Mouse (Mus musculus) MEL (cell line): ENCODE measurements around the gene Rbms3. TPM values are rescaled to one million over a fixed set of nuclear protein-coding genes. Genes with fewer than 3 reads are reported as not detected.

ENCODE experiments used
- DNase-seq: peaks from one replicate; pipeline ENCODE4 v3.0.0; 2011; ENCODE audit warnings: low read depth, low spot score
- H3K27ac ChIP-seq: 2 replicates; pipeline ENCODE4 v1.5.1; 2012; ENCODE audit warnings: low read depth, mild to moderate bottlenecking, control low read depth, low read length, moderate library complexity; ENCODE audit not compliant: control insufficient read depth
- H3K27me3 ChIP-seq, 2 experiments: fragments of 150-350 bp in 1 of 2; sonication (generic) in 1 of 2; 2 replicates each; pipeline ENCODE4 v1.6.1; 2012; ENCODE audit warnings: low read length in 2 of 2, mild to moderate bottlenecking in 2 of 2, improper control_type of control experiment in 1 of 2, moderate library complexity in 1 of 2; ENCODE audit not compliant: insufficient read depth in 2 of 2, control insufficient read depth in 1 of 2
- H3K36me3 ChIP-seq, 2 experiments: 2 replicates each; pipeline ENCODE4 v1.6.1; 2012 to 2014; ENCODE audit warnings: low read length in 2 of 2, improper control_type of control experiment in 1 of 2, inconsistent platforms in 1 of 2, mild to moderate bottlenecking in 1 of 2; ENCODE audit not compliant: insufficient read depth in 2 of 2, control insufficient read depth in 1 of 2
- H3K4me1 ChIP-seq, 2 experiments: fragments of 150-350 bp in 1 of 2; sonication (generic) in 1 of 2; 2 replicates each; pipeline ENCODE4 v1.6.1; 2012; ENCODE audit warnings: low read length in 2 of 2, improper control_type of control experiment in 1 of 2, mild to moderate bottlenecking in 1 of 2; ENCODE audit not compliant: insufficient read depth in 2 of 2, control insufficient read depth in 1 of 2
- H3K4me3 ChIP-seq, 2 experiments: fragments of 150-350 bp in 1 of 2; sonication (generic) in 1 of 2; 2 replicates each; pipeline ENCODE4 v1.5.1; 2012; ENCODE audit warnings: low read depth in 2 of 2, low read length in 2 of 2, mild to moderate bottlenecking in 2 of 2, moderate library complexity in 2 of 2, control low read depth in 1 of 2, improper control_type of control experiment in 1 of 2; ENCODE audit not compliant: control insufficient read depth in 1 of 2, insufficient read depth in 1 of 2
- H3K79me2 ChIP-seq: 2 replicates; pipeline ENCODE4 v1.6.1; 2012; ENCODE audit warnings: mild to moderate bottlenecking, low read length, moderate library complexity; ENCODE audit not compliant: control insufficient read depth, poor library complexity, insufficient read depth
- H3K9ac ChIP-seq: 2 replicates; pipeline ENCODE4 v1.6.1; 2012; ENCODE audit warnings: low read depth, mild to moderate bottlenecking, control low read depth, low read length, moderate library complexity; ENCODE audit not compliant: control insufficient read depth, poor library complexity, severe bottlenecking
- H3K9me3 ChIP-seq: fragments of 150-350 bp; sonication (generic); replicated peaks from 2 replicates; pipeline ENCODE4 v1.6.1; 2012; ENCODE audit warnings: mild to moderate bottlenecking, low read length, improper control_type of control experiment, moderate library complexity; ENCODE audit not compliant: insufficient read depth
- BHLHE40 ChIP-seq: IDR thresholded peaks from 2 replicates; pipeline ENCODE4 v1.6.1; 2012; ENCODE audit warnings: low read depth, mild to moderate bottlenecking, inconsistent platforms, low read length, improper control_type of control experiment, borderline replicate concordance
- CHD1 ChIP-seq: IDR thresholded peaks from 2 replicates; pipeline ENCODE4 v1.6.1; 2012; ENCODE audit warnings: low read depth, mild to moderate bottlenecking, inconsistent platforms, low read length, improper control_type of control experiment
- CHD2 ChIP-seq: IDR thresholded peaks from 2 replicates; pipeline ENCODE4 v1.6.1; 2011; ENCODE audit warnings: low read length, improper control_type of control experiment
- E2F4 ChIP-seq: IDR thresholded peaks from 2 replicates; pipeline ENCODE4 v1.6.1; 2011; ENCODE audit warnings: low read depth, low read length, improper control_type of control experiment, borderline replicate concordance
- GABPA ChIP-seq: IDR thresholded peaks from 2 replicates; pipeline ENCODE4 v1.6.1; 2012; ENCODE audit warnings: low read depth, mild to moderate bottlenecking, inconsistent platforms, low read length, improper control_type of control experiment, moderate library complexity
- KAT2A ChIP-seq: conservative IDR thresholded peaks from 2 replicates; pipeline ENCODE4 v1.6.1; 2012; ENCODE audit warnings: low read depth, low read length, improper control_type of control experiment, inconsistent platforms
- MAFK ChIP-seq: IDR thresholded peaks from 2 replicates; pipeline ENCODE4 v1.6.1; 2011; ENCODE audit warnings: low read depth, mild to moderate bottlenecking, low read length, improper control_type of control experiment, borderline replicate concordance
- MEF2A ChIP-seq: IDR thresholded peaks from 2 replicates; pipeline ENCODE4 v1.6.1; 2014; ENCODE audit warnings: low read depth, mild to moderate bottlenecking, inconsistent platforms, low read length, improper control_type of control experiment; ENCODE audit not compliant: poor library complexity, insufficient replicate concordance, severe bottlenecking; ENCODE audit errors: extremely low read depth
- MXI1 ChIP-seq: IDR thresholded peaks from 2 replicates; pipeline ENCODE4 v1.6.1; 2011; ENCODE audit warnings: mild to moderate bottlenecking, low read depth, low read length, improper control_type of control experiment
- MYB ChIP-seq: IDR thresholded peaks from 2 replicates; pipeline ENCODE4 v1.6.1; 2011; ENCODE audit warnings: mild to moderate bottlenecking, low read depth, low read length, improper control_type of control experiment
- MYC ChIP-seq: IDR thresholded peaks from 2 replicates; pipeline ENCODE4 v1.6.1; 2011; ENCODE audit warnings: low read depth, mild to moderate bottlenecking, low read length, improper control_type of control experiment, moderate library complexity
- NELFE ChIP-seq: IDR thresholded peaks from 2 replicates; pipeline ENCODE4 v1.6.1; 2011; ENCODE audit warnings: low read depth, low read length, improper control_type of control experiment
- SIN3A ChIP-seq: IDR thresholded peaks from 2 replicates; pipeline ENCODE4 v1.6.1; 2012; ENCODE audit warnings: low read length, improper control_type of control experiment, inconsistent platforms
- SMC3 ChIP-seq: IDR thresholded peaks from 2 replicates; pipeline ENCODE4 v1.6.1; 2011; ENCODE audit warnings: low read depth, low read length, improper control_type of control experiment
- USF2 ChIP-seq, 2 experiments: IDR thresholded peaks; 2 replicates each; pipeline ENCODE4 v1.6.1; 2011 to 2012; ENCODE audit warnings: improper control_type of control experiment in 2 of 2, low read length in 2 of 2, borderline replicate concordance in 1 of 2, inconsistent platforms in 1 of 2, low read depth in 1 of 2, mild to moderate bottlenecking in 1 of 2; ENCODE audit not compliant: insufficient read depth in 1 of 2
- ZNF384 ChIP-seq: IDR thresholded peaks from 2 replicates; pipeline ENCODE4 v1.6.1; 2012; ENCODE audit warnings: low read depth, mild to moderate bottlenecking, inconsistent platforms, low read length, improper control_type of control experiment
- polyA plus RNA-seq, 2 experiments: library from polyadenylated mRNA; stranded (reverse) in 1 of 2; unstranded in 1 of 2; fragments of >175 nt in 1 of 2; fragments of >200 nt in 1 of 2; gene quantifications; 2 replicates each; pipeline versions ENCODE4 v1.2.1 to v1.2.4; 2012; ENCODE audit warnings: low replicate concordance in 2 of 2, low read depth in 1 of 2; ENCODE audit not compliant: insufficient read length in 2 of 2, insufficient read depth in 1 of 2, missing spikeins in 1 of 2
- total RNA-seq: library from RNA; depleted of rRNA; stranded (reverse); fragments of 300-350 nt; gene quantifications from 2 replicates; pipeline ENCODE4 v1.2.3, GENCODE M21; 2012

The Rbms3 gene
- total and polyA plus RNA-seq, 3 experiments, result not detected

DNA sequence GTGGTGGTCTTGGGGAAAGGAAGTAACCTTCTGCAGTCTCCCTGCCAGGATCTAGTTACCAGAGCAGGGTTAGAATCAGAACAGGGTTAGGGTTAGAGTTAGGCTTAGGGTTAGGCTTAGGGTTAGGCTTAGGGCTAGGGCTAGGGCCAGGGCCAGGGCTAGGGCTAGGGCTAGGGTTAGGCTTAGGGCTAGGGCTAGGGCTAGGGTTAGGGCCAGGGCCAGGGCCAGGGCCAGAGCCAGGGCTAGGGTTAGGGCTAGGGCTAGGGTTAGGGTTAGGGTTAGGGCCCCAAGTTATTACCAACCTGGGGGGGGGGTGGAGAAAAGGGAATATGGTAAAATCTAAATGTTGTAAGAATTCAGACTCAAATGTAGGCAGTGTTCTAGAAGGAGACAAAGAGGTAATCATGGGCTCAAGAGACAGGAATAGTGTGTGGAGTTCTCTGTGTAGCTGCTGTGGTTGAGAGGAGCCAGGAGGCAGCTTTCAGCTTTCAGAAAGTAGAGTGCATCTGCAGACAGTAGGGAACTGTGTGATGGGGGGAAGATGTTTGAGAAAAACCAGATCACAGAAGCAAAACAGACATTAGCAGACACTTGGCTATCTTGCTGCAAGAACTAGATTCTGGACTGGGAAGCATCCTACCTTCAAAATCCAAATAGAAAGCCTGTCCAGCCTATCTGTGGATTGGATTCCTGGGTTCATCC, 588.3 kb downstream of the Rbms3 start:
- no peak for DNase-seq
- H3K4me1 ChIP-seq, result no peaks in the 10 kb centered on the region
- H3K9ac ChIP-seq, result no peak overlapping the region
- H3K27me3 ChIP-seq, result no peaks in the 10 kb centered on the region
- TF ChIP-seq MXI1 (no peak), SMC3 (no peak), BHLHE40 (no peak), NELFE (no peak), GABPA (no peak), CHD1 (no peak), USF2 (IDR thresholded peaks at IDR 0.05; ENCODE audit: borderline replicate concordance in 1 of 2, insufficient read depth in 1 of 2, low read depth in 1 of 2, low read length in 2 of 2) (no peak), SIN3A (no peak), MEF2A (no peak), KAT2A (no peak), MAFK (no peak), E2F4 (no peak), MYC (no peak), CHD2 (no peak)
- no peaks in the 10 kb centered on the region for H3K79me2 ChIP-seq
- H3K9me3 ChIP-seq, result no peaks in the 10 kb centered on the region
- H3K4me3 ChIP-seq, result no peak overlapping the region
- H3K27ac ChIP-seq, result no peak overlapping the region
- no peaks in the 10 kb centered on the region for H3K36me3 ChIP-seq

DNA sequence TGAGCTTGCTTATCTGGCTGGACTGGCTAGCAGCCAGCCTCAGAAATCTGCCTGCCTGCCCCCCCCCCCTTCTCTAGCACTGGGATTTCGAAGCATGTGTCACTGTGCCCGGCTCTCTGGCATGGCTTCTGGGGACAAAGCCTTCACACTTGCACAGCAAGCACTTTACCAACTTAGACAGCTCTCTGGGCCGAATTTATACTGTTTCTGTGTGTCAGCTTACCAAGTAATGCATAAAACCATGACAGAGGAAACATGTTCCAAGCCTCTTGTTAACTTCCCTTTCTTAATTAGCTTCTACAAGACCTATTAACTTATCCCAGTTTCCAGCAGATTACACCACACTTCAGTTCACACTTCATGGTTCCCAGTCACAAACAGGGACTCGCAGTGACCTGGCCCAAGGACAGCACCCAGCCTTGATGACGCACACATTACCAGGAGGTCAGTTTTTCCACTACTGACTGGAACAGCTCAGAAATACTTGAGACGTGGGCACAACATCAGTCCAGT, 589.7 kb downstream of the Rbms3 start:
- no peak overlapping the region for H3K4me3 ChIP-seq
- H3K36me3 ChIP-seq, result no peaks in the 10 kb centered on the region
- H3K4me1 ChIP-seq, result no peaks in the 10 kb centered on the region
- H3K27me3 ChIP-seq, result no peaks in the 10 kb centered on the region
- no peak for TF ChIP-seq ZNF384
- TF ChIP-seq MEF2A, result no peak
- no peak for TF ChIP-seq MYB
- TF ChIP-seq, all 39 proteins: peak for 0
- no peak overlapping the region for H3K27ac ChIP-seq
- H3K9me3 ChIP-seq, result no peaks in the 10 kb centered on the region
- DNase-seq, result no peak
- H3K9ac ChIP-seq, result no peak overlapping the region
- H3K79me2 ChIP-seq, result no peaks in the 10 kb centered on the region
